Mouse (Mus musculus): Measurements from ENCODE around the gene Teddm3.
"Not testable (repeated sequence)": the region's sequence is repeated elsewhere in the genome, so short reads cannot be mapped to it uniquely, and the experiment has no call there.

Gene Teddm3

GRCm38 (mm10) chr16:21151564-21152361 is 2.0 kb downstream of the Teddm3 start:
- peak; percentile 18 for DNase-seq (ENCODE audit: low read depth, low spot score)

GRCm38 (mm10) chr16:21149896-21150295 is 3.9 kb downstream of the Teddm3 start:
- DNase-seq (ENCODE audit: low read depth, low spot score), result no peak

GRCm38 (mm10) chr16:21148451-21148850 is 5.3 kb downstream of the Teddm3 start:
- DNase-seq (ENCODE audit: low read depth, low spot score), result not testable (repeated sequence)

GRCm38 (mm10) chr16:21136312-21137083 is 17.3 kb downstream of the Teddm3 start:
- no peak for DNase-seq (ENCODE audit: low read depth, low spot score)

- DNase-seq (ENCODE audit: low read depth, low spot score), result not testable (repeated sequence)
These were observed 26.1 kb downstream of the Teddm3 start for GRCm38 (mm10) chr16:21127666-21128065.

- not testable (repeated sequence) for DNase-seq (ENCODE audit: low read depth, low spot score)
These were observed 31.0 kb downstream of the Teddm3 start for GRCm38 (mm10) chr16:21122776-21123175.

- peak; percentile 81 for DNase-seq (ENCODE audit: low read depth, low spot score)
These were observed 37.7 kb downstream of the Teddm3 start for GRCm38 (mm10) chr16:21116078-21116477.

GRCm38 (mm10) chr16:21109473-21109872 is 44.3 kb downstream of the Teddm3 start:
- DNase-seq (ENCODE audit: low read depth, low spot score), result peak; percentile 22

Measured in 3T3-L1 (cell line).